Comparison of ENCODE assay signal across 16 mouse cellular contexts in genomic region chr1:184617853-184618454, GRCm38 (mm10).
DNase-seq lines count a peak whose midpoint lies in the region; ATAC-seq lines count a peak whose summit lies in the region.
"Had no signal": no experiment of that assay in that cellular context is flagged by ENCODE, and none has a peak within 500 bp of the region (broad histone marks: within the 10 kb centered on the region; RNA-seq: fewer than 3 reads in every experiment).

No protein-coding gene starts in this region.

- DNase-seq in kidney, adult 9 months = peak; percentile 11
- peak; percentile 30 for DNase-seq in Muller cell, postnatal 12 days (ENCODE audit: inconsistent ontology term)
- DNase-seq in ovary, postnatal 36 days (ENCODE audit: low spot score) = no peak
- no peak for DNase-seq in cerebellum, postnatal 25 days
- DNase-seq: cerebellum, adult 11 months; kidney, postnatal 25 days; layer of hippocampus, adult 9-11 months; right cerebral cortex, postnatal 14 days had no signal

- H3K4me1 ChIP-seq in kidney, embryonic 15.5 days = 0 out of 2 replicates have a peak, but pooled peaks cover 3% of the 10 kb centered on the region
- H3K4me1 ChIP-seq: heart, embryonic 10.5 days; midbrain, embryonic 12.5 days had no signal

- 75% methylated on average over 8 of the region's 8 CpGs for WGBS in kidney, embryonic 15.5 days

- H3K9me3 ChIP-seq in kidney, embryonic 15.5 days (replicated peaks) = no peaks in the 10 kb centered on the region
- H3K9me3 ChIP-seq: heart, embryonic 10.5 days; intestine, embryonic 15.5 days; lung, embryonic 15.5 days; midbrain, embryonic 12.5 days had no signal

- H3K27me3 ChIP-seq in kidney, embryonic 15.5 days = no peaks in the 10 kb centered on the region; the same call in 1 of the 2 replicates
- H3K27me3 ChIP-seq: intestine, embryonic 15.5 days; midbrain, embryonic 12.5 days had no signal

- no peak overlapping the region for H3K4me2 ChIP-seq in kidney, embryonic 15.5 days
- H3K4me2 ChIP-seq: intestine, embryonic 15.5 days; lung, embryonic 15.5 days; midbrain, embryonic 12.5 days had no signal

- no peak overlapping the region for H3K27ac ChIP-seq in kidney, embryonic 15.5 days
- H3K27ac ChIP-seq: heart, embryonic 10.5 days; intestine, embryonic 15.5 days; lung, embryonic 15.5 days; midbrain, embryonic 12.5 days had no signal

- no peak overlapping the region for H3K4me3 ChIP-seq in kidney, embryonic 15.5 days (replicated peaks)
- H3K4me3 ChIP-seq: heart, embryonic 10.5 days; intestine, embryonic 15.5 days; lung, embryonic 15.5 days; midbrain, embryonic 12.5 days had no signal

- no peaks in the 10 kb centered on the region for H3K36me3 ChIP-seq in kidney, embryonic 15.5 days
- H3K36me3 ChIP-seq: heart, embryonic 10.5 days; intestine, embryonic 15.5 days; lung, embryonic 15.5 days; midbrain, embryonic 12.5 days had no signal

- H3K9ac ChIP-seq in kidney, embryonic 15.5 days = no peak overlapping the region
- H3K9ac ChIP-seq: intestine, embryonic 15.5 days; lung, embryonic 15.5 days; midbrain, embryonic 12.5 days had no signal

- no peak for ATAC-seq in kidney, embryonic 15.5 days (replicated peaks; ENCODE audit: low FRiP score)
- ATAC-seq in common myeloid progenitor, adult 5-6 weeks (replicated peaks; ENCODE audit: low read depth, poor library complexity, severe bottlenecking) = peak; percentile 40; the same call in 1 of the 2 replicates
- ATAC-seq in neutrophil, adult 5-6 weeks (ENCODE audit: extremely low read depth, insufficient number of reproducible peaks, low FRiP score, poor library complexity, severe bottlenecking) = peak; percentile 94
- ATAC-seq: activated CD4-positive, CD25-positive, alpha-beta regulatory T cell, adult 4 months; intestine, embryonic 15.5 days had no signal

Comparison
In these comparisons a context has a peak if more than half of its experiments do, and no peak if none do; other contexts are left out.
1. DNase-seq: peak in kidney, adult 9 months (single experiment) and Muller cell, postnatal 12 days (single experiment); none in ovary, postnatal 36 days (single experiment) and cerebellum, postnatal 25 days (0 of 2).